Mouse (Mus musculus) heart, adult 2 months (tissue): ENCODE measurements around the gene Olfr577. TPM values are rescaled to one million over a fixed set of nuclear protein-coding genes. Genes with fewer than 3 reads are reported as not detected.

ENCODE experiments used
- DNase-seq, 2 experiments: peaks; one replicate each; pipeline ENCODE4 v3.0.0; 2021
- H3K27ac ChIP-seq: fragments of 200-600 bp; 2 replicates; pipeline ENCODE4 v1.8.1; 2022
- H3K27me3 ChIP-seq: fragments of 200-500 bp; 2 replicates; pipeline ENCODE4 v1.6.1; 2012; ENCODE audit warnings: mild to moderate bottlenecking, low read length, inconsistent platforms, mixed read lengths; ENCODE audit not compliant: control insufficient read depth, insufficient read depth
- H3K36me3 ChIP-seq: fragments of 200-500 bp; 2 replicates; pipeline ENCODE4 v1.6.1; 2012; ENCODE audit warnings: low read length, inconsistent platforms; ENCODE audit not compliant: control insufficient read depth, insufficient read depth
- H3K4me1 ChIP-seq: fragments of 200-500 bp; 2 replicates; pipeline ENCODE4 v1.6.1; 2011; ENCODE audit warnings: low read length; ENCODE audit not compliant: control insufficient read depth, insufficient read depth
- H3K4me3 ChIP-seq: fragments of 200-600 bp; 2 replicates; pipeline ENCODE4 v1.8.1; 2022
- H3K79me2 ChIP-seq: fragments of 200-500 bp; replicated peaks from 2 replicates; pipeline ENCODE4 v1.6.1; 2012; ENCODE audit warnings: mild to moderate bottlenecking, inconsistent platforms, low read length, moderate library complexity, mixed read lengths; ENCODE audit not compliant: control insufficient read depth, insufficient read depth
- H3K9ac ChIP-seq: fragments of 200-500 bp; 2 replicates; pipeline ENCODE4 v1.6.1; 2012; ENCODE audit warnings: low read depth, mild to moderate bottlenecking, control low read depth, inconsistent platforms, low read length, mixed read lengths
- CTCF ChIP-seq: fragments of 200-600 bp; IDR thresholded peaks from 2 replicates; pipeline ENCODE4 v1.8.1; 2022; ENCODE audit warnings: antibody characterized with exemption, mild to moderate bottlenecking, moderate library complexity
- EP300 ChIP-seq: fragments of 200-500 bp; IDR thresholded peaks from 2 replicates; pipeline ENCODE4 v1.6.1; 2011; ENCODE audit warnings: low read depth, low read length, control low read depth; ENCODE audit not compliant: insufficient read depth
- POLR2A ChIP-seq: fragments of 200-500 bp; IDR thresholded peaks from 2 replicates; pipeline ENCODE4 v1.6.1; 2011; ENCODE audit warnings: mild to moderate bottlenecking, low read depth, low read length, control low read depth; ENCODE audit not compliant: insufficient read depth
- WGBS: fragments of 180-500 bp; shearing (Covaris S2); methylation state at CpG from one replicate; pipeline ENCODE4 v1.1.7; 2018; 5-methylcytosine and 5-hydroxymethylcytosine counted together
- intact Hi-C: fragments of 180-260 bp; cut with DNase I; formaldehyde crosslinking; loops from one replicate; pipeline ENCODE4 v1.15.1; 2025
- polyA plus RNA-seq: library from polyadenylated mRNA; depleted of rRNA; stranded (reverse); fragments of >200 nt; gene quantifications from 2 replicates; pipeline ENCODE4 v1.2.3, GENCODE M21; 2012; rRNA removed
- total RNA-seq, 2 experiments: library from RNA; stranded (reverse); gene quantifications; 2 replicates each; pipeline ENCODE4 v1.2.3; 2021

Olfr577 gene
- total and polyA plus RNA-seq, 3 experiments: not detected

DNA sequence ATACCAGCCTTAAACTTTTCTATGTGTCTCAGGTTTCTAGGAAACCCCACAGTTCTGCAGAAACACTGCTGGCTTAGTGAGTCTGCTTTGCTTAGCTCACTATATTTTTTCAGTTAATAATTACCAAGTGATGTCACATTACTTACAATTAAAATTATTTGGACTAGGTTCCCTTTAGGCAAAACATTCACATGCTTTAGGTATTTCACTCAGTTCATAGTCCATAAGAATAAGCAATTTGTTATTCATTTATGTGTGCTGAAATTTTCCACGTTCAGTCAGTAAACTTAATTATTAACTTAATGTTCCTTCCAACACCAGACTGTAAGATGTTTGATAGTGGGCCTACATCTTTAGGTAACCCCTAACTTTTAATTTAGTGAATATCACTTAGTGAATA lies 25.0 kb downstream of the Olfr577 start:
- H3K27me3 ChIP-seq: no peaks in the 10 kb centered on the region
- no peaks in the 10 kb centered on the region for H3K4me1 ChIP-seq
- H3K4me3 ChIP-seq: no peak overlapping the region
- no peak for DNase-seq
- H3K9ac ChIP-seq: no peak overlapping the region
- TF ChIP-seq CTCF: no peak
- no peak for TF ChIP-seq POLR2A
- TF ChIP-seq EP300: no peak
- H3K79me2 ChIP-seq: no peaks in the 10 kb centered on the region
- 59% methylated on average over 1 of the region's 1 CpGs for WGBS
- H3K36me3 ChIP-seq: no peaks in the 10 kb centered on the region
- intact Hi-C loops: no loop called here
- H3K27ac ChIP-seq: no peak overlapping the region

DNA sequence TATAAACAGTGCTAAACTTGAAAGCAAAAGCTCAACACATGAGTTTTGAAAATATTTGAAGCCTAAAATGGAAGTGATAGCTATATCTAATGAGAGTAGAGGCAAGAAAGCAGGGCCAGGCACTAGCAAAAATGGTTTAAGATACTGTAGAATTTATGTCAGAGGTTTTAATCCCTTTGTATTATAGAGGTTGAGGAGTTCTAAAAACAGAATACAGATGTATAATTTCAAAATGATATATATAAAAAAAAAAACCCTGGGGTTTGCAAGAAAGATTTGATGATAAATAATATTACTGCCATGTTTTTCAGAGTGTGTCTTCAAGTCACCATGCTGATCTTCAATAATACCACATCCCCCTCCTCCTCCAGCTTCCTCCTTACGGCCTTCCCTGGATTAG lies 27.6 kb downstream of the Olfr577 start, which contains the start of gene Olfr574:
Gene Olfr574 (plus strand): TSS at position 301 of the 400 bp plus-strand sequence.
- Histone ChIP-seq H3K4me1 (no peaks in the 10 kb centered on the region), H3K27me3 (no peaks in the 10 kb centered on the region), H3K9ac (no peak within 1 kb of the TSS), H3K36me3 (no peaks in the 10 kb centered on the region), H3K79me2 (no peaks in the 10 kb centered on the region), H3K27ac (no peak within 1 kb of the TSS), H3K4me3 (no peak within 1 kb of the TSS)
- TF ChIP-seq EP300 (no peak), CTCF (no peak), POLR2A (no peak)
- WGBS: 88% methylated on average over 1 of the region's 1 CpGs
- no peak for DNase-seq
- intact Hi-C loops: no loop called here

DNA sequence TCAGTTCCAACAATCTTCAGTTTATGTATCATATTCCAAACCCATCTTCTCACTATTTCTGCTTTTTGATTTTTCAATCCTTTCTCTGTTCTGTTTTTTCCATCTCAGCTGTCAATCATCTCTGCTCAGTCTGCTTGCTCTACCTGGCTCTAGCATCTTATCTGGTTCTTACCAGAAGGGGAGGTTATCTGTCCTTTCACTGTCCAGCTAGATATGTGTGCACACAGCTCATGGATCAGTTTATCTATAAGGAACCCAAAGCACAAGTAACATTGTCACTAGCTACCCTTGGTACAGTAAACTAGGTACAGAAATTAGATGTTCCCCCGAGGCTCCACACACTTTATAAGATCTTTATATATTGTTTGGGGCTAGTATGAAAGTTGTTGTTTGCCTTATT lies 32.3 kb downstream of the Olfr577 start:
- Histone ChIP-seq H3K27ac (no peak overlapping the region), H3K4me3 (no peak overlapping the region), H3K79me2 (no peaks in the 10 kb centered on the region), H3K4me1 (no peaks in the 10 kb centered on the region), H3K36me3 (no peaks in the 10 kb centered on the region), H3K9ac (no peak overlapping the region), H3K27me3 (no peaks in the 10 kb centered on the region)
- DNase-seq: no peak
- TF ChIP-seq EP300: no peak
- TF ChIP-seq POLR2A: no peak
- no peak for TF ChIP-seq CTCF
- WGBS: 75% methylated on average over 1 of the region's 1 CpGs
- intact Hi-C loops: no loop called here

DNA sequence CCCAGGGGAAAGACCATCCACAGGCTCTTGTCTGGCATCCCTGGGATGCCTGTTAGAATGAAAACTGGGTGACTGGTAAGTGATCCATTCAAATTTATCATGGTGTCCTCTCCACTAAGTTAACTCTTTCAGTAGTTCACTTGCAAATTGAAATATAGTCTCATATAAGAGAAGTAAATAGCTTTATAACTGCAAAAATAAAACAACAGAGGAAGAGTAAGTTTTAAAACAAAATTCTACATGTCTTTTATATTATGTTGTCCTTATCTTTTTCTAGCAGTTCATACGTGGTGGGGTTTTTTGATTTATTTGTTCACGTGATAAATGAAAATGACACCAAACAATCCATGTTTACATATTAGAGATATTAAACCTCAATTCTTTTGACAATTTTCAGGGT lies 33.3 kb downstream of the Olfr577 start, which contains the start of gene Olfr573-ps1:
Gene Olfr573-ps1 (minus strand): TSS at position 101 of the 400 bp plus-strand sequence.
- H3K36me3 ChIP-seq: no peaks in the 10 kb centered on the region
- no peak within 1 kb of the TSS for H3K9ac ChIP-seq
- H3K79me2 ChIP-seq: no peaks in the 10 kb centered on the region
- TF ChIP-seq POLR2A (no peak), CTCF (no peak), EP300 (no peak)
- no peak within 1 kb of the TSS for H3K4me3 ChIP-seq
- H3K27ac ChIP-seq: no peak within 1 kb of the TSS
- intact Hi-C loops: no loop called here
- no peaks in the 10 kb centered on the region for H3K27me3 ChIP-seq
- DNase-seq: no peak
- 85% methylated on average over 2 of the region's 2 CpGs for WGBS
- no peaks in the 10 kb centered on the region for H3K4me1 ChIP-seq

DNA sequence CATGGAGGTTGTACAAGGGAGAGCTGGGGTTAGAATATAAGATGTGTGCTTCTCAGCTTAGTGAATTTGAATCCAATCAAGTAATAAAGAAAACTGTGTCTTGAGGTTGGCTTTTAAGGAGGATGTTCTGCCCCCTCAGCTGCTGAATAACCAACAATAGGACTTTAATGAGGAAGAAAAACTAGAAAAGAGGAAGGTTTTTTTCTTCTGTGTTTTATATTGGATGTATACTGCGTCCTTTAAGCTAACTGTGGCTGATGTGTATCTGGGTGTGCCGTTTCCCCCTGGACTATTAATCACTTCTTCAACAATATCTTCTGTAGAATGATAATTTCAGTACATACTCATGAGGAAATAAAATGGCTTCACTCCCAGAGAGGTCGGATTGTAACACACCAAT lies 48.6 kb downstream of the Olfr577 start:
- no peak overlapping the region for H3K27ac ChIP-seq

DNA sequence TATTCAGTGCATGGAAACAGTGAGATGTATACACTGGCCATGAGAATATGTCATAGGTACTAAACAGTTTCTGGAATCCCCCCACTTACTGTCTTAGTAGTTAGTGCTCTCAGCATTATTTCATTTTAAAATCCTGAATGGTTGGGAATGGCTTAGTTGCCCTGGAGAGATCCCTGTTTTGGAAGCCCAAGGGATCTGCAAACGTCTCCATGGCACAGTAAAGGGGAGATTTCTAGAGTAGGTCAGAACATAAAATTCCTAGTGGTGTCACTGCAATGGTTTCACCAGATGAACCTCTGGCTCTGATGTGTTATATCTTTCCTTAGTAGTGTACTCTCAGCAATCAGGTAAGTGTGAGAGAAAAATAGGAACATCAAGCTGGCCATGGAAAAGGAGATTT lies 51.6 kb downstream of the Olfr577 start, which contains the start of gene Olfr572:
Gene Olfr572 (plus strand): TSS at position 301 of the 400 bp plus-strand sequence.
- Histone ChIP-seq H3K79me2 (no peaks in the 10 kb centered on the region), H3K4me1 (no peaks in the 10 kb centered on the region), H3K27me3 (no peaks in the 10 kb centered on the region), H3K9ac (no peak within 1 kb of the TSS), H3K4me3 (no peak within 1 kb of the TSS), H3K27ac (no peak within 1 kb of the TSS), H3K36me3 (no peaks in the 10 kb centered on the region)
- 40% methylated on average over 1 of the region's 1 CpGs for WGBS
- intact Hi-C loops: no loop called here
- TF ChIP-seq CTCF (no peak), EP300 (no peak), POLR2A (no peak)
- DNase-seq: no peak

More for the DNA sequence above, 48.6 kb downstream of the Olfr577 start:
- intact Hi-C loops: no loop called here
- TF ChIP-seq EP300 (no peak), POLR2A (no peak), CTCF (no peak)
- Histone ChIP-seq H3K36me3 (no peaks in the 10 kb centered on the region), H3K9ac (no peak overlapping the region), H3K4me3 (no peak overlapping the region), H3K79me2 (no peaks in the 10 kb centered on the region), H3K4me1 (no peaks in the 10 kb centered on the region), H3K27me3 (no peaks in the 10 kb centered on the region)
- no peak for DNase-seq
- 62% methylated on average over 3 of the region's 3 CpGs for WGBS

Other genes starting within 250 kb of the Olfr577 start
- gene Olfr559, start 248.5 kb downstream of the Olfr577 start, total RNA-seq: not detected
- gene Olfr559, start 248.5 kb downstream of the Olfr577 start, polyA plus RNA-seq: not detected in 2 replicates
- not detected for gene Olfr560, start 216.6 kb downstream of the Olfr577 start, total RNA-seq
- gene Olfr560, start 216.6 kb downstream of the Olfr577 start, polyA plus RNA-seq: 0.20 TPM in 2 replicates
- gene Olfr78, start 216.5 kb downstream of the Olfr577 start, total RNA-seq: under 1 TPM; 0.57 to 0.86 TPM
- gene Olfr78, start 216.5 kb downstream of the Olfr577 start, polyA plus RNA-seq: 6.2 and 12.7 TPM in 2 replicates
- gene Olfr561, start 204.7 kb downstream of the Olfr577 start, total RNA-seq: not detected
- not detected in 2 replicates for gene Olfr561, start 204.7 kb downstream of the Olfr577 start, polyA plus RNA-seq
- gene Olfr564, start 172.5 kb downstream of the Olfr577 start, total RNA-seq: not detected
- not detected in 2 replicates for gene Olfr564, start 172.5 kb downstream of the Olfr577 start, polyA plus RNA-seq
- gene Olfr566, start 117.2 kb downstream of the Olfr577 start, total RNA-seq: not detected
- gene Olfr566, start 117.2 kb downstream of the Olfr577 start, polyA plus RNA-seq: not detected in 2 replicates
- gene Olfr568, start 98.8 kb downstream of the Olfr577 start, total RNA-seq: not detected
- gene Olfr568, start 98.8 kb downstream of the Olfr577 start, polyA plus RNA-seq: not detected in 2 replicates
- not detected for gene Olfr569, start 85.1 kb downstream of the Olfr577 start, total RNA-seq
- not detected in 2 replicates for gene Olfr569, start 85.1 kb downstream of the Olfr577 start, polyA plus RNA-seq
- gene Olfr570, start 81.4 kb downstream of the Olfr577 start, total RNA-seq: not detected
- not detected in 2 replicates for gene Olfr570, start 81.4 kb downstream of the Olfr577 start, polyA plus RNA-seq
- gene Olfr571, start 58.4 kb downstream of the Olfr577 start, total RNA-seq: not detected
- gene Olfr571, start 58.4 kb downstream of the Olfr577 start, polyA plus RNA-seq: not detected in 2 replicates
- not detected for gene Olfr572, start 51.5 kb downstream of the Olfr577 start, total RNA-seq
- not detected in 2 replicates for gene Olfr572, start 51.5 kb downstream of the Olfr577 start, polyA plus RNA-seq
- gene Olfr573-ps1, start 33.4 kb downstream of the Olfr577 start, total RNA-seq: not detected
- not detected in 2 replicates for gene Olfr573-ps1, start 33.4 kb downstream of the Olfr577 start, polyA plus RNA-seq
- gene Olfr574, start 27.5 kb downstream of the Olfr577 start, total RNA-seq: not detected
- not detected in 2 replicates for gene Olfr574, start 27.5 kb downstream of the Olfr577 start, polyA plus RNA-seq
- not detected for gene Olfr575, start 17.2 kb downstream of the Olfr577 start, total RNA-seq
- gene Olfr575, start 17.2 kb downstream of the Olfr577 start, polyA plus RNA-seq: not detected in 2 replicates
- gene Olfr576, start 13.3 kb downstream of the Olfr577 start, total RNA-seq: not detected
- not detected in 2 replicates for gene Olfr576, start 13.3 kb downstream of the Olfr577 start, polyA plus RNA-seq
- not detected for gene Olfr578, start 13.4 kb upstream of the Olfr577 start, total RNA-seq
- gene Olfr578, start 13.4 kb upstream of the Olfr577 start, polyA plus RNA-seq: not detected in 2 replicates
- not detected for gene Olfr582, start 62.1 kb upstream of the Olfr577 start, total RNA-seq
- not detected in 2 replicates for gene Olfr582, start 62.1 kb upstream of the Olfr577 start, polyA plus RNA-seq
- not detected for gene Olfr583, start 75.4 kb upstream of the Olfr577 start, total RNA-seq
- gene Olfr583, start 75.4 kb upstream of the Olfr577 start, polyA plus RNA-seq: not detected in 2 replicates
- gene Olfr584, start 105.9 kb upstream of the Olfr577 start, total RNA-seq: not detected
- not detected in 2 replicates for gene Olfr584, start 105.9 kb upstream of the Olfr577 start, polyA plus RNA-seq
- not detected for gene Olfr585, start 121.8 kb upstream of the Olfr577 start, total RNA-seq
- not detected in 2 replicates for gene Olfr585, start 121.8 kb upstream of the Olfr577 start, polyA plus RNA-seq
- gene Olfr586, start 149.7 kb upstream of the Olfr577 start, total RNA-seq: not detected
- not detected in 2 replicates for gene Olfr586, start 149.7 kb upstream of the Olfr577 start, polyA plus RNA-seq
- gene Olfr588-ps1, start 164.9 kb upstream of the Olfr577 start, total RNA-seq: not detected
- gene Olfr588-ps1, start 164.9 kb upstream of the Olfr577 start, polyA plus RNA-seq: not detected in 2 replicates
- not detected for gene Olfr589, start 180.4 kb upstream of the Olfr577 start, total RNA-seq
- not detected in 2 replicates for gene Olfr589, start 180.4 kb upstream of the Olfr577 start, polyA plus RNA-seq
- not detected for gene Olfr591, start 202.4 kb upstream of the Olfr577 start, total RNA-seq
- not detected in 2 replicates for gene Olfr591, start 202.4 kb upstream of the Olfr577 start, polyA plus RNA-seq
- not detected for gene Olfr592, start 208.9 kb upstream of the Olfr577 start, total RNA-seq
- not detected in 2 replicates for gene Olfr592, start 208.9 kb upstream of the Olfr577 start, polyA plus RNA-seq
- gene Olfr593, start 235.9 kb upstream of the Olfr577 start, total RNA-seq: not detected
- not detected in 2 replicates for gene Olfr593, start 235.9 kb upstream of the Olfr577 start, polyA plus RNA-seq
- not detected for gene Olfr594, start 241.1 kb upstream of the Olfr577 start, total RNA-seq
- gene Olfr594, start 241.1 kb upstream of the Olfr577 start, polyA plus RNA-seq: not detected in 2 replicates